Comparison of ENCODE assay signal across 9 mouse cellular contexts in the genomic region with DNA sequence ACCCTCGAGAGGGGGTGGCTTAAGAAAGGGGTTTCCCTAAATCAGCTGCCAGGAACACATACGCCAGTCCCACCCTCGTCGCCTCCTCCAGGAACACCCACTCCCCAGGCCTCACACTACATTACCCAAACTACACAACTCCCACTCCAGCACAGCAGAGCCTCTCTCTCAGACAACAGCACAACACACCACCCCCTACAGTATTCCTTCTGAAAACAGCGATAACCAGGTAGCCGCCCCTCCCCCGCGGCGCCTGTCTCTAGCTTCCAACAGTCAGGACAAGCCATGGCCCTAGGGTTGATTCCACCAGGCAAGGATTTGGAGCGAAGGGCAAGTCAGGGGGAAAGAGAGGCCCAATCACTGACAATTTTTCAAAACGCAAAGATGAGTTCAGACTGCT. TPM values are rescaled to one million over a fixed set of nuclear protein-coding genes. Genes with fewer than 3 reads are reported as not detected.
A peak's percentile ranks its signal among the peaks of the same experiment; 100 is the strongest.
DNase-seq lines count a peak whose midpoint lies in the region; ATAC-seq lines count a peak whose summit lies in the region.
"Had no signal": no experiment of that assay in that cellular context is flagged by ENCODE, and none has a peak within 500 bp of the region (broad histone marks: within the 10 kb centered on the region; RNA-seq: fewer than 3 reads in every experiment).

No protein-coding gene starts in this region.

- DNase-seq in kidney, postnatal 25 days, result no peak
- DNase-seq in embryo, embryonic 9.5 days (ENCODE audit: extremely low spot score), result peak; percentile 19
- no peak for DNase-seq in ovary, postnatal 10 days (ENCODE audit: low spot score)

- H3K9ac ChIP-seq in kidney, embryonic 15.5 days, result no peak overlapping the region
- H3K9ac ChIP-seq in intestine, embryonic 16.5 days (ENCODE audit: low read depth, low read length), result no peak overlapping the region
- no peak overlapping the region for H3K9ac ChIP-seq in stomach, embryonic 15.5 days

- H3K4me1 ChIP-seq in kidney, embryonic 15.5 days, result peaks cover 20% of the 10 kb centered on the region
- peaks cover 8% of the 10 kb centered on the region for H3K4me1 ChIP-seq in intestine, embryonic 16.5 days (ENCODE audit: control insufficient read depth, insufficient read depth, low read length)
- peaks cover 6% of the 10 kb centered on the region; the same call in 1 of the 2 replicates for H3K4me1 ChIP-seq in stomach, embryonic 15.5 days

- H3K4me2 ChIP-seq in kidney, embryonic 15.5 days, result peak overlapping the region; percentile 91
- H3K4me2 ChIP-seq in intestine, embryonic 16.5 days (ENCODE audit: low read depth, low read length), result no peak overlapping the region
- H3K4me2 ChIP-seq in stomach, embryonic 15.5 days, result peak overlapping the region; percentile 98

- peak overlapping the region; percentile 53 for H3K4me3 ChIP-seq in kidney, embryonic 15.5 days (replicated peaks)
- peak overlapping the region; percentile 61 for H3K4me3 ChIP-seq in intestine, embryonic 16.5 days (ENCODE audit: low read length)
- peak overlapping the region; percentile 34; the same call in 1 of the 2 replicates for H3K4me3 ChIP-seq in macrophage (ENCODE audit: inconsistent target)
- H3K4me3 ChIP-seq in stomach, embryonic 15.5 days (replicated peaks), result no peak overlapping the region; the same call in 1 of the 2 replicates

- WGBS in kidney, embryonic 15.5 days, result 11% methylated on average over 11 of the region's 11 CpGs
- 11% methylated on average over 11 of the region's 11 CpGs for WGBS in intestine, embryonic 16.5 days
- 34% methylated on average over 11 of the region's 11 CpGs for WGBS in macrophage (ENCODE audit: missing documents)
- WGBS in stomach, embryonic 15.5 days, result 12% methylated on average over 11 of the region's 11 CpGs

- H3K9me3 ChIP-seq in kidney, embryonic 15.5 days (replicated peaks), result no peaks in the 10 kb centered on the region
- no peaks in the 10 kb centered on the region for H3K9me3 ChIP-seq in intestine, embryonic 16.5 days (ENCODE audit: control insufficient read depth, low read length)
- no peaks in the 10 kb centered on the region for H3K9me3 ChIP-seq in stomach, embryonic 15.5 days

- peaks cover 40% of the 10 kb centered on the region for H3K27me3 ChIP-seq in kidney, embryonic 15.5 days
- H3K27me3 ChIP-seq in intestine, embryonic 16.5 days (replicated peaks; ENCODE audit: control insufficient read depth, insufficient read depth, low read length), result peaks cover 27% of the 10 kb centered on the region
- peaks cover 28% of the 10 kb centered on the region for H3K27me3 ChIP-seq in stomach, embryonic 15.5 days (replicated peaks)

- 0 out of 2 replicates have a peak, but pooled peaks have one; percentile 9 for ATAC-seq in kidney, embryonic 15.5 days (replicated peaks; ENCODE audit: low FRiP score)
- ATAC-seq in intestine, embryonic 16.5 days, result no peak
- no peak for ATAC-seq in stomach, embryonic 15.5 days (ENCODE audit: insufficient read depth, low FRiP score, low read depth)
- no peak for ATAC-seq in erythroid progenitor cell, adult 5-6 weeks (replicated peaks; ENCODE audit: low FRiP score, poor library complexity, severe bottlenecking)

- H3K79me2 ChIP-seq in macrophage (ENCODE audit: inconsistent target), result no peaks in the 10 kb centered on the region

- no peak overlapping the region for H3K27ac ChIP-seq in kidney, embryonic 15.5 days
- no peak overlapping the region for H3K27ac ChIP-seq in intestine, embryonic 16.5 days (ENCODE audit: low read length)
- no peak overlapping the region for H3K27ac ChIP-seq in macrophage
- H3K27ac ChIP-seq in stomach, embryonic 15.5 days, result no peak overlapping the region

- no peaks in the 10 kb centered on the region for H3K36me3 ChIP-seq in kidney, embryonic 15.5 days
- no peaks in the 10 kb centered on the region for H3K36me3 ChIP-seq in intestine, embryonic 16.5 days (ENCODE audit: control insufficient read depth, insufficient read depth, low read length)
- H3K36me3 ChIP-seq in macrophage (ENCODE audit: inconsistent target), result no peaks in the 10 kb centered on the region
- H3K36me3 ChIP-seq in stomach, embryonic 15.5 days, result no peaks in the 10 kb centered on the region
- H3K36me3 ChIP-seq: G1E had no signal

RNA-seq across cellular contexts. Expression of a gene that starts 1.7 kb away (rescaled TPM):
- 11.5 and 29.7 TPM in 2 replicates for polyA plus RNA-seq in kidney, embryonic 15.5 days (2015; fragmentation: Nextera tagmentation; extraction: Ambion mirVana)
- 65.6 and 69.3 TPM in 2 replicates for polyA plus RNA-seq in intestine, embryonic 16.5 days (2015; fragmentation: Nextera tagmentation; extraction: Ambion mirVana)
- total RNA-seq in macrophage (2018; cell fraction: chromatin; rRNA removed), result 1 to 10 TPM in 12 of 26 experiments, under 1 TPM in 14; 0.33 to 5.9 (median 0.90) TPM
- total RNA-seq in macrophage (2018; cell fraction: cytosol; rRNA removed), result 1 to 10 TPM in 16 of 26 experiments, under 1 TPM in 10; 0.68 to 2.0 (median 1.1) TPM
- total RNA-seq in macrophage (2018; cell fraction: nucleus; rRNA removed), result 1 to 10 TPM in 25 of 26 experiments, under 1 TPM in 1; 0.99 to 7.8 (median 2.0) TPM
- 0.77 to 2.3 TPM (median 0.85 TPM) in 3 replicates for polyA plus RNA-seq in macrophage (2018)
- 64.0 and 69.8 TPM in 2 replicates for polyA plus RNA-seq in stomach, embryonic 15.5 days (2015; fragmentation: Nextera tagmentation; extraction: Ambion mirVana)
- 1.3 TPM in 1 of 2 replicates, not detected in the other for total RNA-seq in erythroid progenitor cell, adult 5-6 weeks (2015; ENCODE audit: low replicate concordance)
- total RNA-seq in erythroid progenitor cell, adult 5-6 weeks (2017; ENCODE audit: low replicate concordance), result not detected in 2 replicates
- polyA plus RNA-seq: G1E had no signal

RNA-seq across cellular contexts. Expression of a gene that starts 34.5 kb away (rescaled TPM):
- 0.28 and 0.32 TPM in 2 replicates for polyA plus RNA-seq in kidney, embryonic 15.5 days (2015; fragmentation: Nextera tagmentation; extraction: Ambion mirVana)
- 0.13 TPM in 2 replicates for polyA plus RNA-seq in intestine, embryonic 16.5 days (2015; fragmentation: Nextera tagmentation; extraction: Ambion mirVana)
- total RNA-seq in macrophage (2018; cell fraction: chromatin; rRNA removed), result 1 to 10 TPM in 2 of 26 experiments, under 1 TPM in 8, not detected in 16; 0.25 to 1.2 (median 0.46) TPM
- total RNA-seq in macrophage (2018; cell fraction: cytosol; rRNA removed), result under 1 TPM in 19 of 26 experiments, not detected in 7; under 0.01 to 0.16 (median 0.05) TPM
- total RNA-seq in macrophage (2018; cell fraction: nucleus; rRNA removed), result under 1 TPM in 2 of 26 experiments, not detected in 24; 0.21 to 0.96 TPM
- 0.07 to 0.09 TPM in 2 of 3 replicates, not detected in the other for polyA plus RNA-seq in macrophage (2018)
- 0.22 and 0.30 TPM in 2 replicates for polyA plus RNA-seq in stomach, embryonic 15.5 days (2015; fragmentation: Nextera tagmentation; extraction: Ambion mirVana)
- not detected in 2 replicates for total RNA-seq in erythroid progenitor cell, adult 5-6 weeks (2015; ENCODE audit: low replicate concordance)
- not detected in 2 replicates for total RNA-seq in erythroid progenitor cell, adult 5-6 weeks (2017; ENCODE audit: low replicate concordance)
- polyA plus RNA-seq: G1E had no signal
